Mouse (Mus musculus): ENCODE measurements around the gene Ifrd1.
"Not testable (repeated sequence)": the region's sequence is repeated elsewhere in the genome, so short reads cannot be mapped to it uniquely, and the experiment has no call there.

Gene Ifrd1

DNA sequence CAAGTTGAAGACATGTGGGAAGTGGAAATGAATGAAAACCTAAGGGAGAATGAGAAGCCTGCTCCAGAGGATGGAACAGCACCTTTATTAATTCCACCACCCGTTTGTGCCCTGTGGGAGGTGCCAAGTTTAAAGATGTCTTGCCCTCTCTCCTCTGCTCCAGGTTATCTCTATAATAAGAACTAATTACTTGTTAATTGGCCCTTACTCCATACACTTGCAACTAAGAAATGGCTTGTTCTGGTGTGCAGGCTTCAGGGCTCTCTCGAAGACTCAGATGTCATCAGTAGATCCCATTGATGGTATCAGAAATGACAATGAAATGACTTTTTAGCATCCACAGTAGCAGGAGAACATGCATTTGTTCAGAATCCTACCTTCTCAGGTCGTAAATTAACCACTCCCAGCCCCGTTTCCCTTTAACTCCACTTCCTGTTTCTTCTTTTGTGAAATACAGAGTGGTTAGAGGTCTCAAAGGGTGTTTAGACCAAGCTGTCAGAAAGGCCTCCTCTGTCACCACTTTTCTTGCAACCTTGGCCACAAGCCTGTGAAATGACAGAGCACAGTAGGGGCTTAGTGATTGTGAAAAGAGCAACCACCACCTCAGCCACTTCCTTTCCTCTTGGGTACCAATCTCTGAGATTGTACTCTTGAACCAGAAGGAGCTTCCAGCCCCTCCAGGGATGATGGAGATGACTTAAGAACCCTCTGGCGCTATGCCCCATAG is at the start of gene Ifrd1:
Ifrd1 (minus strand) TSS at position 51 of the 727 bp plus-strand sequence.
- no peak for DNase-seq (ENCODE audit: low spot score in 2 of 2)

DNA sequence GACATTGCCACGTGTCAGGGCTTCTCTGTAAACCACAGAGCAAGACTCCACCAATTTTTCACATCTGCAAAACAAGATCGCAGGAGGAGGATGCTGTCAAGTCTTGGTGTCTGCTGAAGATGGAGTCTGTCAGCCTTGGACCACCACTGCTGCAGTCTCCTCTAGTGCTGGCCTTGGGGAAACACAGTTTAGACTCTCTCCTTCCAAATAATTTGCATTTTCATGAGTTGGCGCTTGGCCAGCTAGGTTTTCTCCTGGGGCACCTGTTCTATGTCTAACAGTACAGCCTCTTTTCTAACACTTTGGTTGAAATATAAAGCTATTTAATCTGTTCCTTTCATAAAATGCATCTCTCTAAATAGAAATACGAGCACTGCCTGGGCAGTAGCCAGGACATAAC is 38.2 kb upstream of the Ifrd1 start:
- DNase-seq (ENCODE audit: low spot score in 2 of 2), result no peak

DNA sequence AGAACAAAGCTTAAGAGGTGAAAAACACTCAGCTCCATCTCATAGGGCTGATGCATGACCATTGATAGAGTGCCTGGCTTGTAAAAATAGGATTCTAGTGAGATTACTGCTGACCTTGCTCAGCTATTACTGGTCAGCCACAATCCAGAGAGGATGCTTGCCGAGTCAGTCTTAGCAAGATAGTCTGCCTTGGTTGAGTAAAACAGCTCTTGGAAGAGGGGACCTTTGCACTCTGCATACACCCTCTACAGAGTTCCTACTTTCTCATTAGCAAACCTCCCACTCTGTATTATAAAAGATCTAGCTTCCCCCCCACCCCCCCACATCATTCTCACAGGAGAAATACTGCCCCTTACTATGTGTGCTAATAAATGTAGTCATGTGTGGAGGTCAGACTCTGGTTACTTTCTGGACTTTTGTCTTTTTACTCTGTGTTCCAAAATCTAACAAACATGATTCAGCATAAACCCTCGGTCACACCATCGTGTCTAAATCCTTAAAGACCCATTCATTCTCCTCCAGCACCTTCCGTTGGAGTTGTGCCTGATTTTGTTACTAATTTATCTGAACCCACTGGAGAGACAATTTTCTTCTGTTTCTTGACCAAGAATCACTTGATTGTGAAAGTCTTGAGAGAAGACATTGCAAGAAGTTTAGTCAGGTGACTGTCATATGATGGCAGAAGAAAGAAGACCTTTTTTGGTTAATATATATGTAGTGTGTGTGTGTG is 32.5 kb upstream of the Ifrd1 start:
- DNase-seq (ENCODE audit: low spot score in 2 of 2), result no peak

DNA sequence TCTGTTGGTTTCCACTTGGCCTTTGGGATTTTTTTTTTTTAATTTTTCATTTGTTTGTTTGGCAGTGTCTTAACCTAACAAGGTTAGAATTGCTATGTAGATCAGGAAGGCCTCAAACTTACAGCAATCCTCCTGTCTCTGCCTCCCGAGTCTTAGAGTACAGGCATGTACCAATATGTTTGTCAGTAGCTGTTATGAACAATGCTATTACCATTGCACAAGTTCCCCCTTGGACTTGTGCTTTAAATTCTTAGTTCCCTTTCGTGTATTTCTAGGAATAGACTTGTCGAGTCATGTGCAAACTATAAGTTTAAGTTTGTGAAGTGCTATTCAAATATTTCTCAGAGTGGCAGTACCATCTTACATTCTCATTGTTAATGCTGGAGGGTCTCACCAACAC is 29.3 kb upstream of the Ifrd1 start:
- DNase-seq (ENCODE audit: low spot score in 2 of 2), result no peak

DNA sequence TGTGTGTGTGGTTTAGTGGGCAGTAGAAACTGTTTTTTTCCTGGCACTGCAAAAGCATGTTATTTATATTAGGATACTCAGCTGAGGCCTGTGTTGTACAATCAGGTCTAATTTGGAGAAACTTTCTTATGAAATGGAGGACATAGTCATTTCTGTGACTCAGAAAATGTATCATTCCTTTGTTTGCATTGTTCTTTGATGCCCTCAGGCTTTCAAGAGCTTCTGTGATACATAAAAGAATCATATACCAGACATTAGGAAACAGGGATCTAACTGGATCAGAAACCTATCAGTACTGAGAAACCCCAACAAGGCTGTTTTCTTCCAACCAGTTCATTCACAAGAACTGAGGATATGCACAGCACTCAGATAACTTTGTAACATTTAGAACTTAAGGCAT is 26.6 kb upstream of the Ifrd1 start:
- no peak for DNase-seq (ENCODE audit: low spot score in 2 of 2)

DNA sequence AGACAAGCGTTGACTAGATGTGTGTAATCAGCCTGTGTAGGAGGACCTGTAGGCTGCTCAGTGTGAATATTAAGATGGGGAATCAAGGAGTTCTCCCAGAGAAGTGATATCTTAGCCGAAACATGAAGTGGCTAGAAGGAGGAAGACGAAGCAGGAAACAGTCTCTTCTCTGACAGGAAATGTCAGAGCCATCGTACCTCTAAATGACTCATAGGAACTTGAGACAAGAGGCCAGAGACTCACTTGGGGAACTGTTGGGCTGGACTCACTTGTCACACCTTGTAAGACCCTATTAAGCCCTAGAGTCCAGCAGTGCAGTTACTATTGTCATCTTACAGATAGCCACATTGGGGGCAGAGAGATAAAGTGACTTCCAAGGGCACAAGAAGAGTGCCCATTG is 25.0 kb upstream of the Ifrd1 start:
- no peak for DNase-seq (ENCODE audit: low spot score in 2 of 2)

DNA sequence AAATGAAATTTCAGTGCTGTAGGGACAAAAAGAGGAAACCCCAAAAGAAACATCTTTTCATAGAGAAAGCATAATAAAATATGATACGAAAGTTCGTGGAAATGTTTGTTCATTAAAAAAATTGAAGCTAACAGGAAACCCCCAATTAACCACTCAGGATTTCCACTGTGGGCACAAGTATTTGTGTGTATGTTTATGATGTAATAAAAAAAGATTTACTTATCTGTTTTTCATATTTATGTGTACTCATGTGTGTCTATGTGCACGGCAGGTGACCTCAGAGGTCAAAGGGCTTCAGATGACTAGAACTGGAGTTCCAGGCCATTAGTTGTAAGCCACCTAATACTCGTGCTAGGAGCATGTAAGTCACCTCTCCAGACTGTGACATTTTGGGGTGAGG is 24.4 kb upstream of the Ifrd1 start:
- no peak for DNase-seq (ENCODE audit: low spot score in 2 of 2)

DNA sequence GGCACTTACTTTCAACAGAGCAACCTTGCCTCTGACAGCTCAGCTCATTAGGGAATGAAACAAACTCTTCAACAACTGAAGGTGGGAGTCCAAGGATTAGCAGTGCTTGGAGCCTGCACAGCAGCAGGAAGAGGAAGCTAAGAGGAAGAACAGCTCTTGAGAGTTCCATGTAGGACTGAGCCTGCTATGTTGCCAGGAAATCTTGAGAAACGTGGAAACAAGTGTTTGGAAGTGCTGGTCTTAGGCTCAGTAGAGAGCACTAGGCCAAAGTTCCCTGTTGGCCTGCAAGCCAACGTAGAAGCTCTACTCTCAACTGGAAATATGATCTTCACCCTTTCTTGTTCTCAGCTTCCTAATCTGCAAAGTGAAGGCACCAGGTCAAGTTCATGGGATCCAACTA is 20.0 kb upstream of the Ifrd1 start:
- DNase-seq (ENCODE audit: low spot score in 2 of 2), result no peak

DNA sequence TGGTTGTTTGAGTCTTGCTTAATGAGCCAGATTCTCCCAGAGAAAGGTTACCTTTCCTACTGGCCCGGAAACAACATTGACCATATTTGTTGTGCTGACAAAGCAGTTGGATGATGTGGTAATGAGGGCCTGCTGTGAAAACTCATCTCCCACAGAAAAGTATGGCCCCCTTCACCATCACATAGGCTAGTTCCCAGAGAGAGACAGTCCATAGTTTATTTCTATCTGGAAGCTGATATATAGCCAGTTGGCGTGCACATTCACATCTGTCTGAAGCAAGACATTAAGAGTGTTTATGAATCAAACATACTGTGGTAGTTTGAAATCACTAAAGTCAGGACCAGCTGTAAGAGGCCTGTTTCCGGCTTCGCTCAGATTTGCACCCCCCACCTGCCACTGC is 15.4 kb upstream of the Ifrd1 start:
- DNase-seq (ENCODE audit: low spot score in 2 of 2), result no peak

DNA sequence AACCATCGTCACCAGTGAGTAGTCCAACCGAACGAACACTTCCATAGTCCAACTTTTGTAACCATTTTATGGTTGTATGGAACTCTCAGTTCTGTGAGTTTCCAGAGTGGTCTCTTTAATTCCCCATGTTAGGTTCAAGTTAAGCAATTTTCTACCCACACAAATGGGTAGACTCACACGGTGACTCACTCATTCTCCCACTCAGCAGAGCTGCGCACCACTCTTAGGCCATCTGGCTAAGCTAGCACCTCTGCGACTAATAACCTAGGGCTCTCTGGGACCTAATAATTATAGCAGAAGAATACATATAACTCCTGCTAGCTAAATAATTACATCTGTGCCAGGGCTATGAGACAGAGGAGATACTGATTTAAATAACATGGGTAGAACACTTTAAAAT is 14.7 kb upstream of the Ifrd1 start:
- peak in 1 of 2 experiments; percentile 39 for DNase-seq (ENCODE audit: low spot score in 2 of 2)

DNA sequence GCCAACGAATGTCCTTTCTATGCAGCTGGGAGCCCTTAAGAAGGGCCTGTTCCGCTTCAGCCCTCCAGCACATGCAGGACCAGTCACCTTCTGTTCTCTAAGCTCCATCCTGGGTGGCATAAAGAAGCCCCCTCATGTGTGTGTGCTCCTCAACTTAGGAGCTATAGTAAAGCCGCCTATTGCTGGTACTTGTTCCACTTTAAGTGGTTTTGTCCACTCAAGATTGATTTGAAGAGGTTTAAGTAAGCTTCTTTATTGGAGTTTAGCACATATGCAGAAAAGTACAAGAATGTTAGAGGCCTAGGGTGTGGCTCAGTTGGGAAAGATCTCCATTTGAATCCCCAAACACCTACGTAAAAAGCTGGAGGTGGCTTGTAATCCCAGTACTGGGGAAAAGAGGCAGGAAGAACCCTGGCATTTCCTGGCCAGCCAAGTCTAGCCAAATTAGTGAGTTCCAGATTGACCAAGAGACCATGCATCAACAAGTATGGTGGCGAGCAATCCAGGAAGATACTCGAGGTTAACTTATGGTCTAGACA is 10.2 kb upstream of the Ifrd1 start:
- DNase-seq (ENCODE audit: low spot score in 2 of 2), result no peak

DNA sequence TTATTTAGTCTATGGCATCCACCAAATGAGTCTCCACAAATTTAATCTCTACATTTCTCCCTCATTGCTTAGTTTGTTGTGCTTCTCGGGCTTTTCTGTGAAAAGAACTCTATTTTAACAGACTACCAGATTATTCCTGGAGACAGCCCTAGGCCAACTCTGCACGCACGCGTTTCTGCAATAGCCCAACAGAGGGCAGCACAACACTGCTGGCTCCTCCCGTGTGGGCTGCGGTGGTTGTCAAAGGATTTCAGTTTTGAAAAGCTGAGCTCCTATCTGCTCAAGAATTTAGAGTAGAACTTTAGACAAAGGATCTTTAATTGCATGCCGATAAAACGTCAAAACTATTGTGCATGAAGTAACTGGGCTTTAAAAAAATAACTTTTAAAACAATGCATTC is 8.9 kb upstream of the Ifrd1 start:
- peak; percentile 90 to 93 for DNase-seq (ENCODE audit: low spot score in 2 of 2)

DNA sequence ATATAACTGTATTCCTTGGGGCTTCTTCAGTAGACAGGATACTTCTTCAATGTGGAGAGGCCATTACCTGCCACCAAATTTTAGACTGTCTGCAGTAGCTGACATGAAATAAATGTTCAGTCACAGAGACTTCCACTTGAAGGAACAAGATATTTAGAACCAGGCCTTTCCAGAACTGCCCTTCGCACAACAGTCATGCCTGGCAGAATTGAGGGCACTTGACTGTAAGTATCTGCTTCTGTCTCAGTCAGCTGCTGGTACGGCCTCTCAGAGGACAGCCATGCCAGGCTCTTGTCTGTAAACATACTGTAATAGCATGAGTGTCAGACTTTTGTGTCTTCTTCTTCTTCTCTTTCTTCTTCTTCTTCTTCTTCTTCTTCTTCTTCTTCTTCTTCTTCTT is 8.2 kb upstream of the Ifrd1 start:
- no peak for DNase-seq (ENCODE audit: low spot score in 2 of 2)

DNA sequence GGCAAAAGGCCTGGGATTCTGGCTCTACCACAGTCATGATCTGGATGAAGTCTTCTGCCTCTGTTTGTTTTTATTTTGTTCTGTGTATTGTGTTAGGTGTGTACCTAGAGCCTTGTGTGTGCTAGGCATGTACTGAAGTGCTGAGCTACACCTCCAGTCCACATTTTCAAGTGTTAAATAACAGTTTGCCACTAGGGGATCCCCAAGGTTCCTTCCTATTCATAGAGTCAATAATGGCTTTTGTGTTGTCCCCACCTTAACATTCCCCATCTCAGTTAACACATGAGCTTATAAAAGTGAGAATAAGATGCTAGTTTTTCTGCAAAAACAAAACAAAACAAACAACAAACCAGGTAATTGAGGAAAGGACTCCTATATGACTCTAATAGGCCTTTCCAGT is 7.7 kb upstream of the Ifrd1 start:
- DNase-seq (ENCODE audit: low spot score in 2 of 2), result no peak

DNA sequence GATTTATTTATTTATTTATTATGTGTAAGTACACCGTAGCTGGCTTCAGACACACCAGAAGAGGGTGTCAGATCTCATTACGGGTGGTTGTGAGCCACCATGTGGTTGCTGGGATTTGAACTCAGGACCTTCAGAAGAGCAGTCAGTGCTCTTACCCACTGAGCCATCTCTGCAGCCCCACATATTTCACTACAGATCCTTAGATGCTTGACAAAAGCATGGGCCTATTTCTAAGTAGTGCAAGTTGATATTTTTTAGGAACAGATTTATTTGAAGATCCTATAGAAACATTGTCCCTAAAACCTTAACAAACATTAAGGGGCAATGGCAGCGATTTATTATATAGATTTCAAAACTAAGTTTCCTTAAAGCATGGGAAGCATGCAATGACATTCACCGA is 7.0 kb upstream of the Ifrd1 start:
- DNase-seq (ENCODE audit: low spot score in 2 of 2), result not testable (repeated sequence)

DNA sequence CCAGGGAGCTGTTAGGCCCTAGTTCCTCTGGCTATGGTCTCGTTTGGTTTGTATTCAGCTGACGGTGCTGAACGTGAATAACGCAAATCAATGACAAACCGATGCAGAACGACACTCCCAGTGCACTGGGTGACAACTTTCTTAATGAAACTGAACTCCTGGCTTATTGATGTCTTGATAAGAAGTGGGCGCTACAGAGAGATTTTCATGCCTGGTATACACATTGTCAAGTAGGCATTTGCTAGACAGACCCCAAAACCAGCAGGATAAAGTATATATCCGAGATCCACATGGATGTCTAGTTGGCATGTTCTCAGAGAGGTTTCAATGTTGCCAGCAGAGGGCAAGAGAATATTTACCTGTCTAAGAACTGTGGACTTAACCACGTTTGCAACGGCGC is 6.4 kb upstream of the Ifrd1 start:
- no peak for DNase-seq (ENCODE audit: low spot score in 2 of 2)

DNA sequence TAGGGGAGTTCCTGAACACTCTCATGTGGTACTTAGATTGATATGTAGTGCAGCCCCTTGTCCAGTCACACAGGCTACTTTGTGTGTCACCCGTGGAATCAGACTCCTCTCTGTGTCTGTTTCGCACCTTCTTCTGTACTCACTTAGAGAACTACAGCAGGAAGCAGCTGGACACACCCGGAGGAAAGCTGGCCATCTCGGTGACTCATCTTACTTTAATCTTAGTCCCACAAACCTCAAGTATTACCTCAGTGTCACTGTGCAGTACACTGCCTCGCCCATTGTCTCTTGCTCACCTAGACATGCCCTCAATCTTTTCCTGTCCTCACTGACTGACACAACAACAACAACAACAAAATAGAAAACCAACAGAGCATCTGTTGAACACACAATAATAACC is 4.9 kb upstream of the Ifrd1 start:
- no peak for DNase-seq (ENCODE audit: low spot score in 2 of 2)

DNA sequence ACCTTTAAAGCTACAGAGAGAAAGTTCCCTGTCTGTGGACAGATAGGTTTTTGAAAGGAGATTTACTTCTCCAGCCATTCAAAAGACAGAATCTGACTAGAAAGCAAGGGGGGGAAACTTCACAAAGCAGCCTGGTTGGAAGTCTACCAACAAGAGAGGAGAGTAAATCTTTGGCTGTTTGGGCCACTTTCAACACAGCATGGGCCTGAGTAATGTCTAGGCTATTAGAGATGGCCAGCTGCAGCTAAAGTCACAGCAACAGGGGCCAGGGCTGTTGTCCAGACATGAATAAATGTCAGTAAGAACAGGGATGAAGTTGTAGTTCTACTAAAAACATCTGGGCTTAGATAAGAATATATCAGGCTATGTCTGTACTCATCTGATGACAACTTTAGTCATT is 2.0 kb upstream of the Ifrd1 start:
- DNase-seq (ENCODE audit: low spot score in 2 of 2), result no peak

DNA sequence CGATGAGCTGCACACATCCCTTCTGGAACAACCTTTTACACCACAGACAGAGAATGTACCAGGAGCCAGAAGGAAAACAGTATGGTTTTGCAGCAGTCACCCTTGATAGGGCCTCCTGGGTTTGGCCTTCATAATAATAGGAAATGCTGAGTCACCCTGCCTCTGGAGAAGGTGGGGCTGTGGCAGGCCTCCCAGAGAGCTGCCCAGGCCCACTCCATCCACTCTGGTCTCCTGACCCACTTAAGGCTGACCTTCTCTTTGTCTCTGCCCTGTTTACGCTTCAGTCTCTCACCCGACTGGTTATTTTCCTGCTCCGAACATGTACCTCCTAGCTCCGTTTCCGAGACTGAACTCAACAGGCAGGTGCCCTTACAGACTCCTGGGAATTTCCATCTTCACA is 328 bp downstream of the Ifrd1 start:
- no peak for DNase-seq (ENCODE audit: low spot score in 2 of 2)

DNA sequence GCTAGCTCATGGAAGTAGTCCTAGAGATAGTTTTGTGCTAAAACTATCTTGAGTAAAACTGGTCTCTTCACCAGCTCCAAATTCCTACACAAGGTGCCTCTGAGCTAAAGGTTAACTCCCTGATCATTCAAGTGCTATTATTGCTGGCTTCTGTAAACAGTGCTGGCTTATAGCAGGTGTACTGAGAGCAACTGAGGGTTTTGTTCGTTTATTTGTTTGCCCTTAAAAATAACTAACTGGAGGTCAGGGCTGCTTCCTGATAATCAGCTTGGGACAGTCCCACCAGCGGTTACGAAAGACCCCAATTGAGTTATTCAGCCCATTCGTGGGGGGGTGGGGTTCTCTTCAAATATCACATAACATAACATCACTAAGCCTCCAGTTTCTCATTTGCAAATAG is 920 bp downstream of the Ifrd1 start:
- DNase-seq (ENCODE audit: low spot score in 2 of 2), result no peak

DNA sequence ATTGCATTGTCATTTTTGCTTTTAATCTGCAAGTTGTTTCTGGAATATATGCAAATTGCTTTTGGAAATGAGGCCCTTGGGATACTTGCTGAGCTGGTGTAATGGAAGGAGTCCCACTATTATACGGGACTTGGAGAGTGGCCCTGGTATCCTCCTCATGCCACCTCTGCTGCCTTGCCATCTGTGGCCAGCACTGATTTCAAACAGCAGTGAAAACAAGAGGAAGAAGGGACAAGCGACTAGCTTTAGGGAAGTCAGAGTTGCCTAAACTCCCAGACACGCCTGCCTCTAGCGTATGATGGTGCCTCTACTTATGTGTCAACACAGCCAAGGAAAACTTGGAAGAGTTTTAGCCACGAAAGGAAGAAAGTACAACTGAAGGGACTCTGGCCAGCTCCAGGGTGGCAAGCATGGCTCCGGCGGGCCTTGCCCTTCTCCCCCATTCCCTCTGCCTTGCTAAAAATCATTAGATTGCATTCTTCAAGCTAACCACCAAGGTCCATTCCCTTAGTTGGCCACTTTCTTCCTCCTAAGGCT is 2.8 kb downstream of the Ifrd1 start:
- no peak for DNase-seq (ENCODE audit: low spot score in 2 of 2)

DNA sequence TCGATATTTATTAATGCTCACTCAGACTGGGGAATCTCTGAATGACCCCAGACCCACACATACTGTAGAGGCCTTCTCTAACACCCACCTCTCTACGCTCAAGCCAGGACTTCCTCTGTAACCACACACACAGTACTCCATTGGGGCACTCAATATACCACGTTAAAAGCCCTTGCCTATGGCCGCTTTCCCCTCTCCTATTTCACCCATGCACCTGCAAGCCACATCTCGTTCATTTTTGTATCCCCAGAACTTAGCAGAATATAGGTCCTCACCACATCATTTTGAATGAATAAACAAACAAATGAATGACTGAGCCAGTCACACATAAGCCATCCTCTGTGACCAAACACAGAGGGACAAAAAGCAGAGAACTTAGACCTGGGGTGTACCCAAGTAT is 3.4 kb downstream of the Ifrd1 start:
- DNase-seq (ENCODE audit: low spot score in 2 of 2), result no peak

DNA sequence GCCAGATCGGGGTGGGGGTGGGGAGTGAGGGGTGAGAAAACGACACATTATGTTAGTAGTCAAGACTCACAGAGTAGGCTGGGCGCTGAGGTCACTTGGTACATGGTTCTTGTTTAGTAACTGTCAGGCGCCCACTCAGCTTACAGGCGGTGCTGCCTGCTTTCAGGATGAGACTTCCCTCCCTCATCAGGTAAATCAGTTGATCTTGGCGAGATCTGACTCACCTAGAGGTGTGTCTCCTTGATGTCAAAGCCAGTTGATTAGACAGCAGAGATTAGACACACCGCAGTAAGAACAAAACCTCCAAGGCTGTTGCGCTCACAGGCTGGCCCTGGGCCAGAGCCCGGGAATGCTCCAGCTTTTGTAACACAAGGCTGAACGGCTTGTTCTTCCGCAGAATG is 4.5 kb downstream of the Ifrd1 start:
- peak in 1 of 2 experiments; percentile 19 for DNase-seq (ENCODE audit: low spot score in 2 of 2)
